Mouse (Mus musculus): ENCODE measurements at regions not wholly inside any gene's neighbourhood (a gene's known extent, or its start where the extent isn't known, plus 50 kb on each side); places are given as distances from the start of the nearest gene placed in this dataset.
"Not testable (repeated sequence)": the region's sequence is repeated elsewhere in the genome, so short reads cannot be mapped to it uniquely, and the experiment has no call there.

- intact Hi-C loops (cut with DNase I), result no loop called here
- TF ChIP-seq CTCF (IDR thresholded peaks at IDR 0.05), result peak; percentile 54
- H3K4me3 ChIP-seq, result no peak overlapping the region
- DNase-seq (ENCODE audit: extremely low spot score in 1 of 2, low spot score in 2 of 2), result no peak
- no peak overlapping the region for H3K27ac ChIP-seq
Measured at GRCm38 (mm10) chr19:19347017-19347416, 236.0 kb upstream of the Rorb start.

- no peak for DNase-seq (ENCODE audit: extremely low spot score in 1 of 2, low spot score in 2 of 2)
- intact Hi-C loops (cut with DNase I), result no loop called here
- Histone ChIP-seq H3K27ac (no peak overlapping the region), H3K4me3 (no peak overlapping the region)
- TF ChIP-seq CTCF (IDR thresholded peaks at IDR 0.05), result no peak
Measured at GRCm38 (mm10) chr19:19344426-19344811, 233.4 kb upstream of the Rorb start.

- no peak for TF ChIP-seq CTCF (IDR thresholded peaks at IDR 0.05)
- H3K4me3 ChIP-seq, result no peak overlapping the region
- no peak overlapping the region for H3K27ac ChIP-seq
- DNase-seq (ENCODE audit: extremely low spot score in 1 of 2, low spot score in 2 of 2), result peak; percentile 35 to 52
- intact Hi-C loops (cut with DNase I), result no loop called here
Measured at GRCm38 (mm10) chr19:19343702-19344425, 232.9 kb upstream of the Rorb start.

GRCm38 (mm10) chr19:19307142-19307541 lies 196.1 kb upstream of the Rorb start:
- intact Hi-C loops (cut with DNase I); H3K4me3 ChIP-seq; DNase-seq (ENCODE audit: extremely low spot score in 1 of 2, low spot score in 2 of 2): not testable (repeated sequence)
- peak overlapping the region; percentile 44; the same call in 1 of the 2 replicates for H3K27ac ChIP-seq

GRCm38 (mm10) chr19:19306476-19307131 lies 195.6 kb upstream of the Rorb start:
- Histone ChIP-seq H3K4me3 (no peak overlapping the region), H3K27ac (peak overlapping the region; percentile 44; the same call in 1 of the 2 replicates)
- intact Hi-C loops (cut with DNase I), result no loop called here
- TF ChIP-seq CTCF (IDR thresholded peaks at IDR 0.05), result no peak
- no peak for DNase-seq (ENCODE audit: extremely low spot score in 1 of 2, low spot score in 2 of 2)

- H3K4me3 ChIP-seq; intact Hi-C loops (cut with DNase I); DNase-seq (ENCODE audit: extremely low spot score in 1 of 2, low spot score in 2 of 2); H3K27ac ChIP-seq: not testable (repeated sequence)
Measured at GRCm38 (mm10) chr19:19285864-19286263, 174.9 kb upstream of the Rorb start.

- no peak for DNase-seq (ENCODE audit: extremely low spot score in 1 of 2, low spot score in 2 of 2)
- TF ChIP-seq CTCF (IDR thresholded peaks at IDR 0.05), result no peak
- H3K27ac ChIP-seq, result no peak overlapping the region
- no peak overlapping the region for H3K4me3 ChIP-seq
- intact Hi-C loops (cut with DNase I), result no loop called here
Measured at GRCm38 (mm10) chr19:19246837-19247560, 136.0 kb upstream of the Rorb start.

GRCm38 (mm10) chr19:19229305-19229994 lies 118.5 kb upstream of the Rorb start:
- no peak for DNase-seq (ENCODE audit: extremely low spot score in 1 of 2, low spot score in 2 of 2)
- TF ChIP-seq CTCF (IDR thresholded peaks at IDR 0.05), result no peak
- H3K4me3 ChIP-seq, result no peak overlapping the region
- no peak overlapping the region for H3K27ac ChIP-seq
- intact Hi-C loops (cut with DNase I), result no loop called here

- intact Hi-C loops (cut with DNase I), result no loop called here
- H3K4me3 ChIP-seq, result no peak overlapping the region
- no peak for TF ChIP-seq CTCF (IDR thresholded peaks at IDR 0.05)
- no peak overlapping the region for H3K27ac ChIP-seq
- DNase-seq (ENCODE audit: extremely low spot score in 1 of 2, low spot score in 2 of 2), result no peak
Measured at GRCm38 (mm10) chr19:19220826-19221225, 109.8 kb upstream of the Rorb start.

- intact Hi-C loops (cut with DNase I), result no loop called here
- Histone ChIP-seq H3K4me3 (no peak overlapping the region), H3K27ac (no peak overlapping the region)
- no peak for TF ChIP-seq CTCF (IDR thresholded peaks at IDR 0.05)
- DNase-seq (ENCODE audit: extremely low spot score in 1 of 2, low spot score in 2 of 2), result no peak
Measured at GRCm38 (mm10) chr19:19219352-19219751, 108.4 kb upstream of the Rorb start.

- H3K27ac ChIP-seq, result no peak overlapping the region
- intact Hi-C loops (cut with DNase I), result no loop called here
- H3K4me3 ChIP-seq, result no peak overlapping the region
- TF ChIP-seq CTCF (IDR thresholded peaks at IDR 0.05), result no peak
- no peak for DNase-seq (ENCODE audit: extremely low spot score in 1 of 2, low spot score in 2 of 2)
Measured at GRCm38 (mm10) chr19:19218700-19219099, 107.7 kb upstream of the Rorb start.

- no peak for TF ChIP-seq CTCF (IDR thresholded peaks at IDR 0.05)
- DNase-seq (ENCODE audit: extremely low spot score in 1 of 2, low spot score in 2 of 2), result no peak
- no peak overlapping the region for H3K27ac ChIP-seq
- H3K4me3 ChIP-seq, result no peak overlapping the region
- intact Hi-C loops (cut with DNase I), result loop anchor here (10.0 kb wide), 1 partner anchor 325 kb away; no protein-coding TSS in a partner anchor
Measured at GRCm38 (mm10) chr19:19199534-19199933, 88.5 kb upstream of the Rorb start.

Measured in left cerebral cortex, adult 2 months (tissue).